Mouse (Mus musculus) embryonic fibroblast, embryonic 13.5 days (primary cell): ENCODE data around the gene Fam136a. TPM values are rescaled to one million over a fixed set of nuclear protein-coding genes. Genes with fewer than 3 reads are reported as not detected.
"Not testable (repeated sequence)": the region's sequence is repeated elsewhere in the genome, so short reads cannot be mapped to it uniquely, and the experiment has no call there.

Source experiments
- H3K27ac ChIP-seq: 2 replicates; pipeline ENCODE4 v1.5.1; 2012; ENCODE audit warnings: low read length, control low read depth, inconsistent platforms; ENCODE audit not compliant: insufficient read depth
- H3K4me1 ChIP-seq: 2 replicates; pipeline ENCODE4 v1.6.1; 2011; ENCODE audit warnings: low read length; ENCODE audit not compliant: control insufficient read depth, insufficient read depth
- H3K4me3 ChIP-seq: 2 replicates; pipeline ENCODE4 v1.5.1; 2011; ENCODE audit warnings: mild to moderate bottlenecking, control low read depth, low read length; ENCODE audit not compliant: insufficient read depth
- CTCF ChIP-seq: IDR thresholded peaks from 2 replicates; pipeline ENCODE4 v1.5.1; 2011; ENCODE audit warnings: mild to moderate bottlenecking, control low read depth, low read length, moderate library complexity, borderline replicate concordance; ENCODE audit not compliant: insufficient read depth
- POLR2A ChIP-seq: IDR thresholded peaks from 2 replicates; pipeline ENCODE4 v1.6.1; 2011; ENCODE audit warnings: low read depth, mild to moderate bottlenecking, control low read depth, low read length, moderate library complexity
- polyA plus RNA-seq: library from polyadenylated mRNA; stranded (reverse); fragments of >200 nt; gene quantifications from 2 replicates; pipeline ENCODE4 v1.2.4, GENCODE M21; 2011; ENCODE audit warnings: low read depth; ENCODE audit not compliant: missing spikeins, insufficient read length

The Fam136a gene
- polyA plus RNA-seq, 1 experiment = 31.9 TPM

DNA sequence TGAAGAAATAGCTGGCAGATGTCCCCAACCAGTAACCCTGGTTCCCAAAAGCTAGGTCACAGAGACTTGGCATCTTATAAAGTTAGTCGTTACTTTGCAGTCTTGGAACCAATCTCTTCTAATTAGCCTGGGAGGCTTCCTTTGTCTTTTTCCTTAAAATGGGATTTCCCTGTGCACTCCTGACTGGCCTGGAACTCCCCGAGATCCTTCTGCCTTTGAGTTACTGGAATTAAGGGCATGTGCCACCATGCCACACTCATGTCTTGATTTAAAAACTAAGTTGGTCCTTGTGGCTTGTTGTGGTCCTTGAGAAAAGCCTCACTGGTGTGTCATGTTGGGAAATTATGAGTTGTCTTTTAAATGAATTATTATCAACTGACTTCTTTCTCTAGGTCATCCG is 12.9 kb downstream of the Fam136a start:
- Histone ChIP-seq H3K27ac (no peak overlapping the region), H3K4me3 (no peak overlapping the region), H3K4me1 (0 out of 2 replicates have a peak, but pooled peaks cover 2% of the 10 kb centered on the region)
- TF ChIP-seq POLR2A (no peak), CTCF (no peak)

DNA sequence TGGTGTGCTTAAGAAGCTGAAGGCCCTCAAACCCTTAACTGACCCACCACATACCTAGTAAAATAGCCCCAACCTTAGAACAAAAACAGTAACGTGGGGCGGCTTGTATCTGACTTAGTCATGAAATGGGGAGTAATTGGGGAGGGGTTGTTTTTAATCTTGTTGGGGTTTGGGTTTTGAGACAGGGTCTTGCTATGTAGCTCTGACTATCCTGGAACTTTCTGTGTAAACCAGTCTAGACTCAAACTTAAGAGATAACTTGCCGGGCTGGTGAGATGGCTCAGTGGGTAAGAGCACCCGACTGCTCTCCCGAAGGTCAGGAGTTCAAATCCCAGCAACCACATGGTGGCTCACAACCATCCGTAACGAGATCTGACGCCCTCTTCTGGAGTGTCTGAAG is 14.7 kb downstream of the Fam136a start:
- H3K27ac ChIP-seq, H3K4me3 ChIP-seq, H3K4me1 ChIP-seq: not testable (repeated sequence)

DNA sequence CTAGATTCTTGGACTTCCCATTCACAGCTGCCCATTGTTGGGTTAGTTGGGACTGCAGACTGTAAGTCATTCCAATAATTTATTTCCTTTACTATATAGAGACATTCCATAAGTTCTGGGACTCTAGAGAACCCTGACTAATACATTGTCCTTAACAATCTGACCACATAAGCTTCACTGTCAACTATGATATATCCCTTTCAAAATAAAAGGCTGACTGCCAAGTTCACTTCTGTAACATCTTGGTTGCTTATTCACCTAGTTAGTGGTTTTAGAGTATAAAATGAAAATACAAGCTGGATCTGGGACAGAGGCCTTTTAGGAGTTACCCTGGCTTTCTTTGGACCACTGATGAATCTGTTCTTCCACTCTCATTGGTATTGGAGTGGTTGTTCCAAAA is 17.1 kb downstream of the Fam136a start:
- TF ChIP-seq CTCF (no peak), POLR2A (no peak)
- Histone ChIP-seq H3K4me1 (no peaks in the 10 kb centered on the region), H3K4me3 (no peak overlapping the region), H3K27ac (no peak overlapping the region)

DNA sequence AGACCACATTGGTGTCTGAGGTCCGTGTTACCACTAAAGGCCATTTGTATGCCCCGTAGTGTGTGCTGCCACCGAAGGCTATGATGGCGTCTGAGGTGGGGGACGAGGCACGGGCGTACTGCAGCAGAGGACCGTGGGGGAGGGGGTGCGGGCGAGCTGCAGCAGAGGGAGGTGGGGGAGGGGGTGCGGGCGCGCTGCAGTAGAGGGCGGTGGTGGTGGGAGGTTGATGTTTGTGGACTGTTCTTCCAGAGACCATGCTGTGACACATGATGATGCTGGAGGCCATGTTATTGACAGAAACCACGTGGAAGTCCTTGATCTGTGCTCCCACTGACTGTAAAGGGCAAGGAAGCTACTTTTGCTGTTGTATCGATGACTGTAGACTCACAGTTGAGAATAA is 17.9 kb downstream of the Fam136a start:
- Histone ChIP-seq H3K27ac (no peak overlapping the region), H3K4me3 (no peak overlapping the region), H3K4me1 (no peaks in the 10 kb centered on the region)
- TF ChIP-seq POLR2A = no peak

DNA sequence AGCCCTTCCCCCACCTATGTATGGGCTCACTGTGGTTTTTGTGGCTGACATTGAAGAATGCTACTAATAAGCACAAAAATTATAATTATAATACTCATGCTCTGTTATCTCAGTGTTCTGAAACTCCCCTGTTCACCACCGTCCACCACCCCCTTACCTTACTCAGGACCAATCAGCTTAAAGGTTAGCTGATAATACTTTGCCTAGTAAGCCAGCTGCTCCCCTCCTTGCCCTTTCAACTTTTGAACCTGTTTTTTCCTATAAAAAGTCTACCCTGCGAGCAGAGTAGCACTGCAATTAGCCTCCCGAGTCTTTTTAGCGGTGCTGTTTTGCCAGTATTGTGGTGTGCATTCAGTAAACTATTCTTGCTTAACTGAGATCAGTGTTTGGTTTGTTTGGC is 19.2 kb downstream of the Fam136a start:
- H3K4me1 ChIP-seq = no peaks in the 10 kb centered on the region
- H3K27ac ChIP-seq = no peak overlapping the region
- TF ChIP-seq POLR2A (no peak), CTCF (no peak)
- no peak overlapping the region for H3K4me3 ChIP-seq

DNA sequence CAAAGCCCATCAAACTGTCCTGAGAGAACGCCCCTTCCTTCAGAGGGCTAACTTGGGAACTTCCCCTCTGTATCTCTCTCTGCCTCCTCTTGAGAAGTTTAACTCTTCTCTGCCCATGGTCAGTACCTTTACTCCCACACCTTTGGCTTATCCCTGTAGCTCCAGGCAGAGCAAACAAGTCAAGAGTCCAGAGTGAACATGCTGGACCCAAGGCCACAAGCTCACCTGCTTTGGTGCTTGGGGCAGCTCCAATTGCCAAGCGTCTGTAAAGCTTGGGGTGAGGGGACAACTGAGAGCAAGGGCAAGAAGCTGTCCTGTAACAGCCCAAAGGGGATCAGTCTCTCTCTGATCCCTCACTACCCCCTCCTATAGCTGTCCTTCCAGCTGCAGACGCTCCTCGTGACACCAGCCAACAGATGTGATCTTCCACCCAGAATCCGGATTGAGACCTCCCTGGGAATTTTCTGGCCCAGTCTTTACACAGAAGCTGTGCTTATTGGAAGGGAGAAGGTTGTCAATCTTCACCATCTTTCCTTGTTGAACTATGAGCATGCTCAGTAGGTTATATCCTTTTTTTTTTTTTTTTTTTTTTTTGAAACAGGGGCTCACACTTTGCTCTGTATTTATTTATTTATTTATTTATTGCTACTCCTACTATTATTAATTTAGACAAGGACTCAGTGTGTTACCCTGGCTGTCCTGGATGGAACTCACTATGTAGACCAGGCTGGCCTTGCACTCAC is 20.1 kb downstream of the Fam136a start:
- Histone ChIP-seq H3K4me1 (no peaks in the 10 kb centered on the region), H3K27ac (no peak overlapping the region), H3K4me3 (no peak overlapping the region)
- TF ChIP-seq CTCF (no peak), POLR2A (no peak)

DNA sequence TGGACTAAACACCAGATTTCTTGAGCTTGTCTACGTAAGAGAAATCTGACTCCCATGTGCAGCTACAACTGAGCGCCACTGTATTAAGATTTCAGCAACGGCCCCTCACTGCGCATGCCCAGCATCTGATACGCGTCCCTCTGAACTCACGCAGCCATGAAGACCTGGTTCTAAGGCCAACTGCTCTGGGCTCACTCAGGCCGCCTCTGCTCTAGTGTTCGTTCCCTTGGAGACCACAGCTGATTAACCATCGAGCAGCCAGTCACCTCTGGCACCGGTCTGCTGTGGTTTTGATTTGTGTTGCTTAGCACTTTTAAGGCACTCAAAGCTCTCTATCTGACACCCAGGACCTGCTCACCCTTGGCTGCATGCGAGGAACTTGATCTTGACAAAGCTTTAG is 21.9 kb downstream of the Fam136a start:
- Histone ChIP-seq H3K4me1 (no peaks in the 10 kb centered on the region), H3K4me3 (no peak overlapping the region), H3K27ac (no peak overlapping the region)
- TF ChIP-seq CTCF = no peak
- TF ChIP-seq POLR2A = no peak

DNA sequence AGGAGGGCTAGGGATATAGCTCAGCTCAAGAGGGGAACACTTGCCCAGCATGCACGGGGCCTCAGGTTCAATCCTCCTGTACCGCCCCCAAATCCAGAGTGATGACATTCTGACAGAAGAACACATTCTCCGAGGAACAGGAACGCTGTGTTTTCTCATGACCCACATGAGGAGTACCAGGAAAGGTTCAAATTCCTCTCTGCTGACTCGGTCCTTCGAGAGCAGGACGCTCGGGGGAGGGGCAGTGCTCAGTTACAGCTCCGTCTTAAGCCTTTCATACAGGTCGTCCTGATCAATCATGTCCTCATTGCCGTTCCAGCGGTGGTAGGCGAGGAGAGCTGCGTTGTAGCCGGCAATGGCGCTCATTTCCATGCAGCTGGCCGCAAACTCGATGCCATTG is 23.0 kb downstream of the Fam136a start:
- no peak overlapping the region for H3K27ac ChIP-seq
- H3K4me3 ChIP-seq = no peak overlapping the region
- TF ChIP-seq CTCF (no peak), POLR2A (no peak)
- no peaks in the 10 kb centered on the region for H3K4me1 ChIP-seq

DNA sequence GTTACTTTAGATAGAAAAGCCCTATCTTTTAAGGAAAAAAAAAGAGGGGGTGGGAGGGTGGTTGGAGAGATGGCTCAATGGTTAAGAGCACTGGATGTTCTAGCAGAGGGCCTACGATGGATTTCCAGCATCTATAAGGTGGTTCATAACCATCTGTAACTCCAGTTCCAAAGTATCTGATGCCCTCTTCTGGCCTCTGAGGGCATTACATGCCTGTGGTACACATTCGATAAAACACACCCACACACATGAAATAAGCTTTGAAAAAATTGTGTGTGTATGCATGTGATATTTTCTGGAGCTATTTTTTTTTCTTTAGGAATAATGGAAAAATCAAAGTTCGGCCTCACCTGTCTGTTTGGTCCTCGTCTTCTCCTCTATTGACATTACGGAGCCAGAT is 25.9 kb downstream of the Fam136a start:
- Histone ChIP-seq H3K4me3 (no peak overlapping the region), H3K4me1 (peaks cover 5% of the 10 kb centered on the region; the same call in 1 of the 2 replicates), H3K27ac (no peak overlapping the region)
- no peak for TF ChIP-seq POLR2A
- TF ChIP-seq CTCF = no peak

DNA sequence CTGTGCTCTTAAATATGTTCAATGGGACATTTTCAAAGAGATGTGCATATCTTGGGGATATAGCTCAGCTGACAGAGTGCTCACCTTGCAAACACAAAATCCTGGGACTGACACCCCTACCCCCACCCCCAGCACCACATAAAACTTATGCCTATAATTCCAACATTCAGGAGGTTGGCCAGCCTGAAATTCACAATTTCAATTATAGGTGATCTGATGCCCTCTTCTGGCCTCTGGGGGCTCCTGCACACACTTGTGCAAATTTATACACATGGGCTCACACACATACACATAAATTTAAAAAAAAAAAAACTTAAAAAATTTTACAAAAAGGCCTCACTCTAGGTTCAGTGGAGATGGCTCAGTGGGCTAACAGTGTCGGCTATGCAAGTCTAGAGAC is 27.7 kb downstream of the Fam136a start:
- Histone ChIP-seq H3K27ac (no peak overlapping the region), H3K4me3 (no peak overlapping the region), H3K4me1 (peaks cover 9% of the 10 kb centered on the region)
- TF ChIP-seq POLR2A (no peak), CTCF (no peak)
